Mouse (Mus musculus) hindbrain, embryonic 10.5 days (tissue): ENCODE data around the gene Rere. TPM values are rescaled to one million over a fixed set of nuclear protein-coding genes. Genes with fewer than 3 reads are reported as not detected.

ENCODE experiments used
- DNase-seq: peaks from one replicate; pipeline ENCODE4 v3.0.0-alpha.2; 2017; ENCODE audit warnings: low spot score
- H3K27ac ChIP-seq: fragments of 300-500 bp; sonication (generic); 2 replicates; pipeline ENCODE4 v1.5.1; 2016; ENCODE audit warnings: mild to moderate bottlenecking, moderate library complexity
- H3K27me3 ChIP-seq: fragments of 300-500 bp; sonication (generic); 2 replicates; pipeline ENCODE4 v1.6.1; 2016; ENCODE audit warnings: mild to moderate bottlenecking; ENCODE audit not compliant: poor library complexity, insufficient read depth, severe bottlenecking
- H3K36me3 ChIP-seq: fragments of 300-500 bp; sonication (generic); 2 replicates; pipeline ENCODE4 v1.6.1; 2016; ENCODE audit warnings: mild to moderate bottlenecking, moderate library complexity
- H3K4me1 ChIP-seq: fragments of 300-500 bp; sonication (generic); replicated peaks from 2 replicates; pipeline ENCODE4 v1.6.1; 2016; ENCODE audit warnings: mild to moderate bottlenecking
- H3K4me3 ChIP-seq: fragments of 300-500 bp; sonication (generic); 2 replicates; pipeline ENCODE4 v1.5.1; 2016; ENCODE audit warnings: mild to moderate bottlenecking, moderate library complexity
- H3K9me3 ChIP-seq: fragments of 300-500 bp; sonication (generic); 2 replicates; pipeline ENCODE4 v1.6.1; 2016; ENCODE audit warnings: mild to moderate bottlenecking, moderate library complexity
- WGBS: fragments of 180-500 bp; shearing (Covaris S2); methylation state at CpG from one replicate; pipeline ENCODE4 v1.1.7; 2016; 5-methylcytosine and 5-hydroxymethylcytosine counted together
- polyA plus RNA-seq: library from polyadenylated mRNA; unstranded; fragments of >200 nt; fragmentation: Nextera tagmentation; extraction: Ambion mirVana; gene quantifications from 2 replicates; pipeline ENCODE4 v1.2.1, GENCODE M21; 2016

Rere gene
- polyA plus RNA-seq, 1 experiment from 2014 or later = 40.4 TPM

DNA sequence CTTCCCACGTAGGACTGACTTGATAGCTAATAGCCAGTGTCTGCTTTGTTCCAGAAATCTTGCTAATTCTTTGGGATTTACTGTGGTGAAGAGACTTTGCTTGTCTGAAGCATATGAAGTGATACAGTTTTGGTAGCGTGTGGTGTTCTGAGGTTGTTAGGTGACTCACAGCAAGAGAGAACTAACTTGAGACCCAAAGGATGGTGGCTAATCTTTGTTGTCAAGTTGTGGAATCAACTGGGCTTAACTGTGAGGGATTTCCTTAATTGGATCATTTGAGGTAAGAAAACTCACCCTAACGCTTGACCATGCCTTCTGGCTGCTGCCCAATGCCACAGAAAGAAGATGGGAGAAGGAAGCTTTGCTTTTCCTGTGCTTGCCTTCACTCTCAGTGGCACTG is 63.1 kb downstream of the Rere start:
- Histone ChIP-seq H3K9me3 (no peaks in the 10 kb centered on the region), H3K27me3 (no peaks in the 10 kb centered on the region), H3K4me1 (peaks cover 36% of the 10 kb centered on the region), H3K36me3 (0 out of 2 replicates have a peak, but pooled peaks cover 3% of the 10 kb centered on the region), H3K27ac (no peak overlapping the region), H3K4me3 (no peak overlapping the region)
- WGBS = 87% methylated on average over 3 of the region's 3 CpGs
- DNase-seq = no peak

GRCm38 (mm10) chr4:150346651-150347386 is 65.4 kb downstream of the Rere start:
- 5% methylated on average over 4 of the region's 4 CpGs for WGBS
- no peaks in the 10 kb centered on the region for H3K27me3 ChIP-seq
- peak; percentile 58 for DNase-seq
- peaks cover 59% of the 10 kb centered on the region for H3K4me1 ChIP-seq
- no peaks in the 10 kb centered on the region for H3K9me3 ChIP-seq
- H3K36me3 ChIP-seq = 0 out of 2 replicates have a peak, but pooled peaks cover 3% of the 10 kb centered on the region
- no peak overlapping the region for H3K4me3 ChIP-seq
- peak overlapping the region; percentile 60; the same call in 1 of the 2 replicates for H3K27ac ChIP-seq

GRCm38 (mm10) chr4:150347387-150347672 is 65.9 kb downstream of the Rere start:
- Histone ChIP-seq H3K4me3 (no peak overlapping the region), H3K27me3 (no peaks in the 10 kb centered on the region), H3K9me3 (no peaks in the 10 kb centered on the region), H3K4me1 (peaks cover 64% of the 10 kb centered on the region), H3K36me3 (no peaks in the 10 kb centered on the region), H3K27ac (no peak overlapping the region)
- no peak for DNase-seq
- WGBS = 17% methylated on average over 2 of the region's 2 CpGs

DNA sequence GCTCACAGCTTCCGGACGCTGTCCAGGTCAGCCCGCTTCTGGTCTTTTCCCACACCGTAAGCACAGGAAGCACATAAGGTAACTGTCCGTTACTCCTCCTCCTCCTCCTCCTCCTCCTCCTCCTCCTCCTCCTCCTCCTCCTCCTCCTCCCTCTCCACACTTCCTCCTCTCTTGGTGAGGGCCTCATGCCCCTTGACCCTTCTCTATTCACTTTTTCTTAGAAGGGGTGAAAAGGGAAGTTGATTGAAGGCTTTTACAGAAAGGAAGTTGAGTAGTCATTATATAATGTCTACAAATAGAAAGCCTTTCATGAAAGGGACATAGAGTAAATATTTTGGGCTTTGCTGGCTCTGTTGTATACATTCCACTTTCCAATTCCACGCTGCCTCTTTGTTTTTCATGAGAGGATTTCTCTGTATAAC is 68.2 kb downstream of the Rere start:
- Histone ChIP-seq H3K4me1 (peaks cover 54% of the 10 kb centered on the region), H3K27ac (no peak overlapping the region), H3K4me3 (no peak overlapping the region), H3K9me3 (no peaks in the 10 kb centered on the region), H3K27me3 (no peaks in the 10 kb centered on the region), H3K36me3 (no peaks in the 10 kb centered on the region)
- no peak for DNase-seq
- 52% methylated on average over 6 of the region's 6 CpGs for WGBS

GRCm38 (mm10) chr4:150351419-150352075 is 70.1 kb downstream of the Rere start:
- Histone ChIP-seq H3K4me3 (no peak overlapping the region), H3K9me3 (no peaks in the 10 kb centered on the region), H3K4me1 (peaks cover 46% of the 10 kb centered on the region), H3K27me3 (no peaks in the 10 kb centered on the region), H3K27ac (no peak overlapping the region), H3K36me3 (0 out of 2 replicates have a peak, but pooled peaks cover 8% of the 10 kb centered on the region)
- WGBS = 38% methylated on average over 7 of the region's 7 CpGs
- DNase-seq = no peak

GRCm38 (mm10) chr4:150352736-150353135 is 71.3 kb downstream of the Rere start:
- Histone ChIP-seq H3K36me3 (peaks cover 8% of the 10 kb centered on the region; the same call in 1 of the 2 replicates), H3K9me3 (no peaks in the 10 kb centered on the region), H3K27me3 (no peaks in the 10 kb centered on the region), H3K4me3 (no peak overlapping the region), H3K27ac (no peak overlapping the region), H3K4me1 (peaks cover 40% of the 10 kb centered on the region)
- no peak for DNase-seq
- 93% methylated on average over 2 of the region's 2 CpGs for WGBS

GRCm38 (mm10) chr4:150353376-150353900 is 72.0 kb downstream of the Rere start:
- H3K36me3 ChIP-seq = peaks cover 14% of the 10 kb centered on the region; the same call in 1 of the 2 replicates
- H3K4me3 ChIP-seq = no peak overlapping the region
- no peaks in the 10 kb centered on the region for H3K27me3 ChIP-seq
- WGBS = 95% methylated on average over 7 of the region's 7 CpGs
- no peak overlapping the region for H3K27ac ChIP-seq
- H3K9me3 ChIP-seq = no peaks in the 10 kb centered on the region
- peaks cover 38% of the 10 kb centered on the region for H3K4me1 ChIP-seq
- no peak for DNase-seq

DNA sequence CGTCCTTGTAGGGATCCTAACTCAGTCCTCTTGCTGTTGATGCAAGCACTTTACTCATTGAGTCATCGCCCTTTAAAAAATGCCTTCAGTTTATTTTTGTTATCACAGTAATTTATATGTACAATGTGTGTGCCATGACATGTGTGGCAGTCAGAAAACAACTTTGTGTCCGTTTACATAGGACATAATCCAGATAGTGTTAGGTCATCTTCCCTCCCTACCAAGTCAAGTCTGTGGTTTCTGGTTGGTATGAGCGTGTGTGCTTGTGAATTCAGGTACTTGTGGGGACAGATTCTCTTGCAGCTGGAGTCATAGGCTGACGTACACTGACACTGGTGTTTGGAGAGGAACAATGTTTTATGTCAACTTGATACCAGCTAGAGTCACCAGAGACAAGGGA is 74.4 kb downstream of the Rere start:
- WGBS = 94% methylated on average over 5 of the region's 5 CpGs
- no peak overlapping the region for H3K27ac ChIP-seq
- DNase-seq = no peak

GRCm38 (mm10) chr4:150361986-150362691 is 80.7 kb downstream of the Rere start:
- Histone ChIP-seq H3K27ac (0 out of 2 replicates have a peak overlapping the region, but pooled peaks have one; percentile 23), H3K9me3 (no peaks in the 10 kb centered on the region), H3K27me3 (no peaks in the 10 kb centered on the region), H3K36me3 (peaks cover 13% of the 10 kb centered on the region), H3K4me3 (no peak overlapping the region), H3K4me1 (peaks cover 35% of the 10 kb centered on the region)
- no peak for DNase-seq
- WGBS = 22% methylated on average over 8 of the region's 8 CpGs

More for the DNA sequence above, 74.4 kb downstream of the Rere start:
- Histone ChIP-seq H3K4me1 (peaks cover 19% of the 10 kb centered on the region), H3K36me3 (peaks cover 21% of the 10 kb centered on the region), H3K27me3 (no peaks in the 10 kb centered on the region), H3K9me3 (no peaks in the 10 kb centered on the region), H3K4me3 (no peak overlapping the region)

DNA sequence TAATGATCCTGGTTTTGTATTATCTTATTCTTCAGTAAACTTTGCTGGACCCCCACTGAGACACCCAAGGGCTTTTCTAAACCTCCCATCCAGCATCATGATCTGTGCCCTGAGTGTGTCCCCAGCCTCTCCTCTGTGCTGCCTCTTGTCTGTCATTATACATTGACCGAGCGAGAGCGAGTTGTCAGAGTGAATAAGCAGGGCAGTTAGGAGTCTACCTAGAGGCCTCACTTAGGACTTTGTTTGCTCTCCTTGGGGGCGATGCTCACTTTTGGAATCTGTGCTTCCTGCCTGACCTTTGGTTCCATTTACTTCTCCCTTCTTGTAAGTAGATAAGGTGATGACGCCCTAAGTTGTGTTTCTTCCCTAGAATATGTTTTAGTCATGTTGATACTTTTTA is 81.4 kb downstream of the Rere start:
- Histone ChIP-seq H3K9me3 (no peaks in the 10 kb centered on the region), H3K4me1 (peaks cover 35% of the 10 kb centered on the region), H3K36me3 (peaks cover 11% of the 10 kb centered on the region), H3K27ac (no peak overlapping the region), H3K4me3 (no peak overlapping the region), H3K27me3 (no peaks in the 10 kb centered on the region)
- 38% methylated on average over 5 of the region's 5 CpGs for WGBS
- no peak for DNase-seq

DNA sequence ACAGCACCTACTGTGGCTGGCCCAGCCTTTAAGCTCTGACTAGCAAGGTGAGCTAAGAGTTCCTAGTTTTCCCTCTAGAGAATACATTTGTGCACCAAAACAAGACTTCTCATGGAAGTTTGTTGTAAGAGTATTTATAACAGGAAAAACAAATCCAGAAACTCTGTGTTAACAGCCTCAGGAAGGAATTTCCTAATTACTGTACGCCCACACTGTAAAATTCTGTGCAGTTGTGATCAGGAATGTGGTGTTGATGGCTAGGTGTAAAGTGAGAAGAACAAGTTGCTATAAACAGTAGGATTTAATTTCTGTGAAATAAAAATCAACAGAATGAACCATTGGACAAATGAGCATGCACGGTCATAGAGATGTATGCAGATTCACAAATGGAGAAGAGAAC is 83.3 kb downstream of the Rere start:
- Histone ChIP-seq H3K27ac (no peak overlapping the region), H3K27me3 (no peaks in the 10 kb centered on the region), H3K9me3 (no peaks in the 10 kb centered on the region), H3K4me1 (peaks cover 51% of the 10 kb centered on the region), H3K4me3 (no peak overlapping the region), H3K36me3 (peaks cover 5% of the 10 kb centered on the region; the same call in 1 of the 2 replicates)
- 93% methylated on average over 2 of the region's 2 CpGs for WGBS
- DNase-seq = no peak

DNA sequence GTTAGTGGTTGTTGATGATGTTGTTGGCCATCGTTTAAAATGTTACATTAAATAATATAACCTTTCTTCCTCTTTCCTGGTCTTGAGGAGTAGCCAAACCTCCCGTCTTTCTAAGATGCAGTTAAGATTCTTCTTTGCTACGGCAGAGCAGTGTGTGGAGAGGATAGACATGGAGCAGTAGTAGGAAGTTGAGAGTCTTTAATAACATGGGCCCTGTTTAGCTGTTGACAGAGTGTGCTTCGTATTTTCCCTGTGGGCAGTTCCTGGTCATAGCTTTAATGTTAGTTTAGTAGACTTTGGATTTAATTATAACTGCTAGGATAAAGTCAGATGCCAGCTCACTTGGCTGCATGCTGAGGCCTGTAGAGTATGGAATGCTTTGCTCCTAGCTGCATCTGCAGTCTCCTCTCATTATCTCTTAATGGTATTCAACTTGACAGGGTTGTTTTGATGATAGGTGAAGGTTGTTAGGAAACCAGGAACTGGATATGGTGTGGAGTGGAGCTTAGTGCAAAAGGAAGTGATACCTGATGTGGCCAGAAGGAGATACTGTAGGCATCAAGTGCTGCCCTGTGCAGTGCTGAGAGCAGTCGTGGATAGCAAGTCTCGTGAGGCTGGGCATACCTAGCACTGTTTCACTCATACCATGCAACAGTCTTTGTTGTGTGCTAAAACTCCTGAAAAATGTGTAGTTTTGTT is 85.2 kb downstream of the Rere start:
- Histone ChIP-seq H3K4me1 (peaks cover 59% of the 10 kb centered on the region), H3K4me3 (no peak overlapping the region), H3K27me3 (no peaks in the 10 kb centered on the region), H3K36me3 (no peaks in the 10 kb centered on the region), H3K27ac (no peak overlapping the region), H3K9me3 (no peaks in the 10 kb centered on the region)
- 75% methylated on average over 6 of the region's 6 CpGs for WGBS
- no peak for DNase-seq
